Mouse (Mus musculus) forebrain, embryonic 14.5 days (tissue): Measurements from ENCODE around the gene Olfr644. TPM values are rescaled to one million over a fixed set of nuclear protein-coding genes. Genes with fewer than 3 reads are reported as not detected.

ENCODE experiments used
- ATAC-seq: fragments of 200-750 bp; cut with Nextera tagmentation; 2 replicates; pipeline ENCODE4 v1.8.0; 2017; ENCODE audit warnings: mild to moderate bottlenecking, moderate library complexity
- DNase-seq: peaks from one replicate; pipeline ENCODE4 v3.0.0-alpha.2; 2015; ENCODE audit warnings: low spot score
- H3K27ac ChIP-seq: fragments of 300-500 bp; sonication (generic); 2 replicates; pipeline ENCODE4 v1.5.1; 2014; ENCODE audit warnings: low read depth, mild to moderate bottlenecking, control low read depth, low read length, moderate library complexity
- H3K27me3 ChIP-seq: fragments of 300-500 bp; sonication (generic); replicated peaks from 2 replicates; pipeline ENCODE4 v1.6.1; 2014; ENCODE audit warnings: low read length, control low read depth, mixed read lengths; ENCODE audit not compliant: control insufficient read depth, insufficient read depth
- H3K36me3 ChIP-seq: fragments of 300-500 bp; sonication (generic); 2 replicates; pipeline ENCODE4 v1.6.1; 2014; ENCODE audit warnings: low read length, control low read depth; ENCODE audit not compliant: control insufficient read depth, insufficient read depth
- H3K4me1 ChIP-seq: fragments of 300-500 bp; sonication (generic); 2 replicates; pipeline ENCODE4 v1.6.1; 2014; ENCODE audit warnings: antibody characterized with exemption, low read length, control low read depth; ENCODE audit not compliant: control insufficient read depth, insufficient read depth
- H3K4me2 ChIP-seq: fragments of 300-500 bp; sonication (generic); 2 replicates; pipeline ENCODE4 v1.6.1; 2014; ENCODE audit warnings: mild to moderate bottlenecking, control low read depth, low read length
- H3K4me3 ChIP-seq: fragments of 300-500 bp; sonication (generic); 2 replicates; pipeline ENCODE4 v1.5.1; 2014; ENCODE audit warnings: low read depth, low read length, control low read depth
- H3K9ac ChIP-seq: fragments of 300-500 bp; sonication (generic); 2 replicates; pipeline ENCODE4 v1.6.1; 2014; ENCODE audit warnings: mild to moderate bottlenecking, low read length, control low read depth, moderate library complexity
- H3K9me3 ChIP-seq: fragments of 300-500 bp; sonication (generic); replicated peaks from 2 replicates; pipeline ENCODE4 v1.6.1; 2016; ENCODE audit warnings: low read length, control low read depth, mixed read lengths; ENCODE audit not compliant: control insufficient read depth
- WGBS: fragments of 180-500 bp; shearing (Covaris S2); extraction: QIAGEN DNeasy Blood & Tissue Kit; methylation state at CpG from one replicate; pipeline ENCODE4 v1.1.7; 2014; 5-methylcytosine and 5-hydroxymethylcytosine counted together
- polyA plus RNA-seq: library from polyadenylated mRNA; unstranded; fragments of >200 nt; fragmentation: Nextera tagmentation; extraction: Ambion mirVana; gene quantifications from 2 replicates; pipeline ENCODE4 v1.2.1, GENCODE M21; 2014

The Olfr644 gene
- polyA plus RNA-seq, 1 experiment from 2014 or later = not detected

DNA sequence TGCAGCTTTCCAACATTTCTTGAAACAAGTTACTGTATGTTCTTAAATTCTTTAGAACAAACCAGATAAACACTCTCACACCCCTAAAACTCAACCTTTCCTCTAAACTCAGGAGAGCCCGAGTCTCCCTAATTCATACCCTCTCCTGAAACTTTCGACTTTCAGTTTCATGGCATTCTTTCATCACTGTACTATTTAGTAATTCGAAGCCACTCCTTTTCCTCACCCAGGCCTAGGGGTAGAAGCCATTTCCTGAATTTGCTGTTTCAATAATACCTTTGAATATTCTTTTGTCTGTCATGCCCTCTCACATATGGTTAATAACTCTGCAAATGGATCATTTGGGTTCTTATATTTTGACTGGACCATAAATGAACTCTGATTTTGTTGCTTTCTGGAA, 44.7 kb downstream of the Olfr644 start:
- Histone ChIP-seq H3K4me1 (no peaks in the 10 kb centered on the region), H3K27me3 (no peaks in the 10 kb centered on the region), H3K4me3 (no peak overlapping the region), H3K36me3 (no peaks in the 10 kb centered on the region), H3K9ac (no peak overlapping the region), H3K4me2 (no peak overlapping the region), H3K27ac (no peak overlapping the region), H3K9me3 (no peaks in the 10 kb centered on the region)
- no peak for DNase-seq
- no peak for ATAC-seq
- 78% methylated on average over 3 of the region's 3 CpGs for WGBS

DNA sequence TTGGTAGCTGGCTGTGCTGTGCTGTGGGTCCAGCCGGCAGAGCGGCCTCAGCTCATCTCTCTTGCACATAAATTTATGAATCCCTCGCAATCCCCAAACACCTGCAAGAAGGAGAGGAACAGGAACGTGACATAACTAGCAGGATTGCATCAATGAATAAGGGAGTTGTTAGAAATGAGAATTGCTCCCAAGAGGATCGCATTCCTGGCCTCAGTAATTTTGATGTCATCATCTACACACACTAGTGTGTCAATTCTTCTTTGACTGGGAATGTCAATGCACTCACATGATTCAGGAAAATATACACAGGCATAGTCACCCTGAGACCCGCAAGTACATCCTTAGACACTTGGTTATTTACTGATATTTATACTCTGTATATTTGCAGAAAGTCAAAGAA, 46.2 kb downstream of the Olfr644 start, which contains the start of gene Olfr640:
Gene Olfr640, minus strand, starts transcription at position 101 of the 400 bp plus-strand sequence.
- no peaks in the 10 kb centered on the region for H3K9me3 ChIP-seq
- H3K27me3 ChIP-seq = no peaks in the 10 kb centered on the region
- H3K36me3 ChIP-seq = no peaks in the 10 kb centered on the region
- no peak within 1 kb of the TSS for H3K4me3 ChIP-seq
- H3K27ac ChIP-seq = no peak within 1 kb of the TSS
- H3K4me1 ChIP-seq = no peaks in the 10 kb centered on the region
- no peak for ATAC-seq
- no peak within 1 kb of the TSS for H3K4me2 ChIP-seq
- 86% methylated on average over 6 of the region's 6 CpGs for WGBS
- H3K9ac ChIP-seq = no peak within 1 kb of the TSS
- no peak for DNase-seq

DNA sequence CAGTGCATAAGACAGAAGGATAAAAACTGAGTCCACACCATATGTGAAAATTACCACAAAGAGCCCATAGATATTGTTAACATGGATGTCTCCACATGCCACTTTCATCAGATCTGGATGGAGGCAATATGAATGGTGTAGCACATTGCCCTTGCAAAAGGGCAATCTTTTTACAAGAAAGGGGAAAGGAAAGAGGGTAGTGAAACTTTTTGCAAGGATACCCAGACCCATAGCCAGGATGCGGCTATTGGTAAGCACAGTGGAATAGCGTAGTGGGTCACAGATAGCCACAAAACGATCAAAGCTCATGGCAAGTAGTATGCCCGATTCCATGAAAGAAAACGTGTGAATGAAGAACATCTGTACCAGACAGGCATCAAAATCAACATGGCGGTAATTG, 50.0 kb downstream of the Olfr644 start:
- WGBS = 90% methylated on average over 6 of the region's 6 CpGs
- DNase-seq (no peak), ATAC-seq (no peak)
- no peaks in the 10 kb centered on the region for H3K27me3 ChIP-seq
- no peak overlapping the region for H3K4me2 ChIP-seq
- H3K4me1 ChIP-seq = no peaks in the 10 kb centered on the region
- H3K4me3 ChIP-seq = no peak overlapping the region
- H3K9me3 ChIP-seq = no peaks in the 10 kb centered on the region
- H3K27ac ChIP-seq = no peak overlapping the region
- no peaks in the 10 kb centered on the region for H3K36me3 ChIP-seq
- no peak overlapping the region for H3K9ac ChIP-seq

DNA sequence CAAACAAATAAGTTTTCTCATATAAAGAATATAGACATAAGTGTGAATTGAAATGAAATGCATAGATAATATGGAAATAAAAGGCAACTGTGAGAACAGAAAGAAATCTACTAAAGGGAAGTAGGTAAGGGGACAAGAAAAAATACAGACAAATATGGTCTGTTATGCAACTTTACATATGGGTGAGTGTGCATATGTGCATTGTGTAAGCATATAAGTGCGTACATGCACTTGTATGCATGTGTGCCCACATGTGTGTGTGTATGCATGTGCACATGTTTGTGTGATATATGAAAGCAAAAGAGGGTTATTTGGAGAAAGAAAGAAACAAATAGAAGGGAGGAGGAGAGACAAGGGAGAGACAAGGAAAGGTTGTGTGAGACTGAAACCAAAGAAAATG, 52.7 kb downstream of the Olfr644 start:
- no peak overlapping the region for H3K4me3 ChIP-seq
- H3K27me3 ChIP-seq = no peaks in the 10 kb centered on the region
- H3K4me1 ChIP-seq = no peaks in the 10 kb centered on the region
- WGBS = 83% methylated on average over 1 of the region's 1 CpGs
- H3K9me3 ChIP-seq = no peaks in the 10 kb centered on the region
- no peak overlapping the region for H3K27ac ChIP-seq
- no peak overlapping the region for H3K9ac ChIP-seq
- ATAC-seq = no peak
- no peak overlapping the region for H3K4me2 ChIP-seq
- DNase-seq = no peak
- no peaks in the 10 kb centered on the region for H3K36me3 ChIP-seq

DNA sequence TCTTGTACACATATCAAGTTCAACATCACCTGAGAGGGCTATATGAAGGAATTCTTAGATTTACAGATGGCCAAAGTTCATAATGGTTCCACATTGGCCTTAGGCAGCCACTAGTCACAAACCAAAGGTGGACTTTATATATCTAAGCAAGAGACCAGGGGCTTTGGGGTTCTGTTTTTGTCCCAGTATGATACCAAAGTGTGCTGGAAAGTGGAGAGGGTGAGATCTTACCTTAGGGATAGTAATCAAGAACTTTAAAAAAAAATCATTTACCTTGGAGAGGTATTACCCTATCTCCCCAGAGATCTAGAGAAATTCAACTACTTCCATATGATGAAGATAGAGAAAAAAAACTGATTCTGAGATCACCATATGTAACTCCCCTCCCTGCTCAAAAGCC, 54.5 kb downstream of the Olfr644 start, which contains the start of gene Olfr639:
Gene Olfr639, minus strand, starts transcription at position 101 of the 400 bp plus-strand sequence.
- no peak within 1 kb of the TSS for H3K4me3 ChIP-seq
- no peak within 1 kb of the TSS for H3K9ac ChIP-seq
- no peaks in the 10 kb centered on the region for H3K36me3 ChIP-seq
- no peak within 1 kb of the TSS for H3K27ac ChIP-seq
- H3K4me2 ChIP-seq = no peak within 1 kb of the TSS
- H3K9me3 ChIP-seq = no peaks in the 10 kb centered on the region
- no peak for ATAC-seq
- no peaks in the 10 kb centered on the region for H3K4me1 ChIP-seq
- no peak for DNase-seq
- no peaks in the 10 kb centered on the region for H3K27me3 ChIP-seq

Other genes starting within 250 kb of the Olfr644 start
- gene Hbb-bs, start 243.8 kb downstream of the Olfr644 start, polyA plus RNA-seq = 3,810 and 4,891 TPM in 2 replicates
- gene Hbb-bh2, start 231.3 kb downstream of the Olfr644 start, polyA plus RNA-seq = not detected in 2 replicates
- 0.90 and 2.5 TPM in 2 replicates for gene Hbb-bh1, start 228.7 kb downstream of the Olfr644 start, polyA plus RNA-seq
- gene Hbb-y, start 218.7 kb downstream of the Olfr644 start, polyA plus RNA-seq = 152 and 669 TPM in 2 replicates
- not detected in 2 replicates for gene Olfr66, start 185.6 kb downstream of the Olfr644 start, polyA plus RNA-seq
- not detected in 2 replicates for gene Olfr64, start 177.4 kb downstream of the Olfr644 start, polyA plus RNA-seq
- not detected in 2 replicates for gene Olfr65, start 168.4 kb downstream of the Olfr644 start, polyA plus RNA-seq
- gene Olfr631, start 143.0 kb downstream of the Olfr644 start, polyA plus RNA-seq = not detected in 2 replicates
- gene Olfr632, start 137.5 kb downstream of the Olfr644 start, polyA plus RNA-seq = not detected in 2 replicates
- not detected in 2 replicates for gene Olfr633, start 127.4 kb downstream of the Olfr644 start, polyA plus RNA-seq
- not detected in 2 replicates for gene Olfr635, start 100.7 kb downstream of the Olfr644 start, polyA plus RNA-seq
- gene Olfr638, start 73.1 kb downstream of the Olfr644 start, polyA plus RNA-seq = not detected in 2 replicates
- gene Olfr639, start 54.6 kb downstream of the Olfr644 start, polyA plus RNA-seq = not detected in 2 replicates
- gene Olfr640, start 46.3 kb downstream of the Olfr644 start, polyA plus RNA-seq = not detected in 2 replicates
- not detected in 2 replicates for gene Olfr641, start 36.4 kb downstream of the Olfr644 start, polyA plus RNA-seq
- gene Olfr642, start 19.2 kb downstream of the Olfr644 start, polyA plus RNA-seq = not detected in 2 replicates
- not detected in 2 replicates for gene 4930516K23Rik, start 10.4 kb downstream of the Olfr644 start, polyA plus RNA-seq
- not detected in 2 replicates for gene Olfr645, start 13.6 kb upstream of the Olfr644 start, polyA plus RNA-seq
- gene Olfr646, start 33.0 kb upstream of the Olfr644 start, polyA plus RNA-seq = not detected in 2 replicates
- not detected in 2 replicates for gene Ubqln5, start 58.0 kb upstream of the Olfr644 start, polyA plus RNA-seq
- gene Olfr643, start 65.5 kb upstream of the Olfr644 start, polyA plus RNA-seq = not detected in 2 replicates
- not detected in 2 replicates for gene Ubqln3, start 71.4 kb upstream of the Olfr644 start, polyA plus RNA-seq
- not detected in 2 replicates for gene Ubqlnl, start 78.7 kb upstream of the Olfr644 start, polyA plus RNA-seq
- not detected in 2 replicates for gene Olfm5, start 93.0 kb upstream of the Olfr644 start, polyA plus RNA-seq
- gene Olfr648, start 111.5 kb upstream of the Olfr644 start, polyA plus RNA-seq = 0.27 and 0.33 TPM in 2 replicates
- not detected in 2 replicates for gene Olfr649, start 124.1 kb upstream of the Olfr644 start, polyA plus RNA-seq
- 0.27 TPM in 1 of 2 replicates, not detected in the other for gene Trim6, start 146.9 kb upstream of the Olfr644 start, polyA plus RNA-seq
- gene Trim34a, start 172.6 kb upstream of the Olfr644 start, polyA plus RNA-seq = 0.47 and 0.53 TPM in 2 replicates
- gene Trim5, start 216.2 kb upstream of the Olfr644 start, polyA plus RNA-seq = 0.07 TPM in 1 of 2 replicates, not detected in the other
- gene Trim12a, start 243.6 kb upstream of the Olfr644 start, polyA plus RNA-seq = 1.4 and 1.7 TPM in 2 replicates